Mouse (Mus musculus): ENCODE measurements around the gene Cd300c. TPM values are rescaled to one million over a fixed set of nuclear protein-coding genes. Genes with fewer than 3 reads are reported as not detected.

Cd300c gene
- polyA plus RNA-seq, 1 experiment from 2014 or later = not detected

Other genes with a start within 250 kb of the Cd300c start
- gene Dnaic2, start 241.7 kb downstream of the Cd300c start, polyA plus RNA-seq (2016; fragmentation: Nextera tagmentation; extraction: Ambion mirVana) = 0.27 and 0.32 TPM in 2 replicates
- gene Kif19a, start 203.8 kb downstream of the Cd300c start, polyA plus RNA-seq (2016; fragmentation: Nextera tagmentation; extraction: Ambion mirVana) = 0.32 TPM in 1 of 2 replicates, not detected in the other
- 0.18 TPM in 1 of 2 replicates, not detected in the other for gene Btbd17, start 173.2 kb downstream of the Cd300c start, polyA plus RNA-seq (2016; fragmentation: Nextera tagmentation; extraction: Ambion mirVana)
- not detected in 2 replicates for gene Gpr142, start 170.2 kb downstream of the Cd300c start, polyA plus RNA-seq (2016; fragmentation: Nextera tagmentation; extraction: Ambion mirVana)
- gene Gprc5c, start 118.0 kb downstream of the Cd300c start, polyA plus RNA-seq (2016; fragmentation: Nextera tagmentation; extraction: Ambion mirVana) = 26.6 and 26.7 TPM in 2 replicates
- 0.40 and 0.41 TPM in 2 replicates for gene Cd300a, start 79.1 kb downstream of the Cd300c start, polyA plus RNA-seq (2016; fragmentation: Nextera tagmentation; extraction: Ambion mirVana)
- 0.89 and 0.98 TPM in 2 replicates for gene Cd300lb, start 34.8 kb downstream of the Cd300c start, polyA plus RNA-seq (2016; fragmentation: Nextera tagmentation; extraction: Ambion mirVana)
- gene Cd300ld, start 20.8 kb upstream of the Cd300c start, polyA plus RNA-seq (2016; fragmentation: Nextera tagmentation; extraction: Ambion mirVana) = not detected in 2 replicates
- gene Cd300c2, start 32.7 kb upstream of the Cd300c start, polyA plus RNA-seq (2016; fragmentation: Nextera tagmentation; extraction: Ambion mirVana) = 0.42 and 0.87 TPM in 2 replicates
- gene Cd300ld2, start 47.0 kb upstream of the Cd300c start, polyA plus RNA-seq (2016; fragmentation: Nextera tagmentation; extraction: Ambion mirVana) = not detected in 2 replicates
- not detected in 2 replicates for gene Cd300ld4, start 57.9 kb upstream of the Cd300c start, polyA plus RNA-seq (2016; fragmentation: Nextera tagmentation; extraction: Ambion mirVana)
- not detected in 2 replicates for gene Cd300ld5, start 68.6 kb upstream of the Cd300c start, polyA plus RNA-seq (2016; fragmentation: Nextera tagmentation; extraction: Ambion mirVana)
- not detected in 2 replicates for gene Cd300ld3, start 79.3 kb upstream of the Cd300c start, polyA plus RNA-seq (2016; fragmentation: Nextera tagmentation; extraction: Ambion mirVana)
- gene Cd300e, start 93.0 kb upstream of the Cd300c start, polyA plus RNA-seq (2016; fragmentation: Nextera tagmentation; extraction: Ambion mirVana) = not detected in 2 replicates
- gene Rab37, start 122.3 kb upstream of the Cd300c start, polyA plus RNA-seq (2016; fragmentation: Nextera tagmentation; extraction: Ambion mirVana) = 1.8 TPM in 2 replicates
- 0.09 and 0.10 TPM in 2 replicates for gene Cd300lf, start 164.8 kb upstream of the Cd300c start, polyA plus RNA-seq (2016; fragmentation: Nextera tagmentation; extraction: Ambion mirVana)
- 21.0 and 22.2 TPM in 2 replicates for gene Slc9a3r1, start 194.2 kb upstream of the Cd300c start, polyA plus RNA-seq (2016; fragmentation: Nextera tagmentation; extraction: Ambion mirVana)
- gene Tmem104, start 218.3 kb upstream of the Cd300c start, polyA plus RNA-seq (2016; fragmentation: Nextera tagmentation; extraction: Ambion mirVana) = 8.4 TPM in 2 replicates
- gene Nat9, start 218.7 kb upstream of the Cd300c start, polyA plus RNA-seq (2016; fragmentation: Nextera tagmentation; extraction: Ambion mirVana) = 13.1 and 13.3 TPM in 2 replicates

Measured in heart, embryonic 12.5 days (tissue).